Mouse (Mus musculus): Measurements from ENCODE around the gene Shbg. TPM values are rescaled to one million over a fixed set of nuclear protein-coding genes. Genes with fewer than 3 reads are reported as not detected.

The Shbg gene
- total RNA-seq, 2 experiments from 2014 or later = not detected

DNA sequence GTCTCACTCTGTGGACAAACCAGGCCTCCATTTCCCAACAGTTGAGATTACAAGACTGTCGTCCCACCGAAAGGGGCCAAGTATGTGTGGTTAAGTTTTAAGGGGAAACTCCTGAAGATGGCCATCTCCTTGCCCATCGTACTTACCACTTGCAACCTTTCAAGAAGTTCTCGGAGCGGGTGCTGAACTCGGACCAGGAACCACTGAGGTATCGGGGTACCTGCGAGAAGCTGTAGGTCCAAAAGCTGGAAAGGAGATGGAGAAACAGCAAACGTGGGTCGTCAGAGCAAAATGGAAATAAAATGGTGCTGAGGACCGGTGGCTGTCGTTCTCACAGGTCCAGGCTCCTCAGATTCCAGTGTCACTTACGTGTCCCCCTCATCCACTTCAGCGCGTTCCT, 39.4 kb downstream of the Shbg start:
- no peak for DNase-seq (ENCODE audit: extremely low spot score in 1 of 2, low spot score in 1 of 2)

DNA sequence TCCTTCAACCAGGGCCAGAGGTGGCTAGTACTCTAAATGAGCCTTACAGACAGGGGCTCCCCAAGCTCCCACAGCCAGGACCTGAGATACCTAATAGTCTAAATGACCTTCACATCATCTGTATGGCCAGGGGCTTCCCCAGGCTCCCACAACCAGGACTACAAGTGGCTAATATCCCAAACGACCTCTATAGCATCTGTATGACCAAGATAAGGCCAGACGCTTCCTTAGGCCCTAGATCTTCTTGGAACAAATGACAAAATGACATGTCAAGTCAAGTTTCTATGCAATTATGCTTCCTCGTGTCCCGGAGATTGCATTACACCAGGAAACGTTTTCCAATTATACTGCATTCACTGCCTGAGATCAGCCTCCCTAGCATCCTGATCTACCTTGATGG, 41.4 kb downstream of the Shbg start:
- DNase-seq (ENCODE audit: extremely low spot score in 1 of 2, low spot score in 1 of 2) = no peak

DNA sequence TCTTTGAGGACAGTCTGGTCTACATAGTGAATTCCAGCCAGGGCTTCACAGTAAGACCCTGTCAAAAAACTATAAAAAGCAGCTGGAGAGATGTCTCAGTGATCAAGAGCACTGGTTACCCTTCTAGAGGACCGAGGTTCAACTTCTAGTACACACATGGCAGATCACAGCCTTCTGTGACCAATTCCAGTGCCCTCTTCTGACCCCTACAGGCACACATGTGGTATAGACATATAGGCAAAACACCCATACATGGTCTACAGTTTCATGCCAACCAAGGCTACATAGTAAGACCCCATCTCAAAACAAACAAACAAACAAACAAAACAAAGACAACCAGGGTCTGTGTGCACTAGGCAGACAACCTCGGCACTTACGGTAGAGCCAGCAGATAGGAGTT, 42.5 kb downstream of the Shbg start:
- no peak for DNase-seq (ENCODE audit: extremely low spot score in 1 of 2, low spot score in 1 of 2)

DNA sequence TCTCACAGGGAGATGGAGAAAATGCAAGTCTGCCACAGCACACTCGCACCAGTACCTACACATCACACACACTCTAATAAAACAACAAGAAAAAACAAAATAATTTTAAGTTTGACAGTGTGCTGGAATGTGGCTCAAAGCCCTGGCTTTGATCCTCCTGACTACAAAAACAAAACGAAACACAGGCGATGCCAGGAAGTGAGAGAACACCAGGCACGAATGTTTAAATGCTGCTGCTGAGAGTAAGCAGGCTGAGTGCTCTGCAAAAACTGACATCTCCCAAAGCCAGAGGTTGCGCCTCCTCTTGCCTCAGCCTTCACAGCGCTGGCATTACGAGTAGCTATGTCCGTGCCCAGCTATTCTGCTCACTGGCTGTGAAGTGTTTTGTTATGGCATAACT, 52.6 kb downstream of the Shbg start:
- no peak for DNase-seq (ENCODE audit: extremely low spot score in 1 of 2, low spot score in 1 of 2)

Small RNAs within 50 kb of the gene (microRNA-seq; reads per million reads assigned to microRNA genes)
- gene Mir1934 (4.0 to 7.0 reads per million in 2 experiments), gene Mir467f (0 reads per million in 2 experiments)

Other genes starting within 250 kb of the Shbg start
- 100 to 1,000 TPM; 504 to 538 TPM for gene Chd3, start 248.5 kb downstream of the Shbg start, total RNA-seq (2021)
- 100 to 1,000 TPM; 100 to 116 TPM for gene Naa38, start 222.4 kb downstream of the Shbg start, total RNA-seq (2021)
- gene Cyb5d1, start 222.3 kb downstream of the Shbg start, total RNA-seq (2021) = 10 to 100 TPM; 40.8 to 43.6 TPM
- gene Tmem88, start 219.7 kb downstream of the Shbg start, total RNA-seq (2021) = 1 to 10 TPM; 2.5 TPM
- 10 to 100 TPM; 28.5 to 41.2 TPM for gene Kdm6b, start 204.2 kb downstream of the Shbg start, total RNA-seq (2021)
- gene Dnah2, start 68.8 kb downstream of the Shbg start, total RNA-seq (2021) = 1 to 10 TPM; 3.5 to 8.0 TPM
- gene Efnb3, start 57.7 kb downstream of the Shbg start, total RNA-seq (2021) = 100 to 1,000 TPM; 134 to 139 TPM
- 10 to 100 TPM; 11.7 to 12.5 TPM for gene Wrap53, start 37.6 kb downstream of the Shbg start, total RNA-seq (2021)
- 10 to 100 TPM; 24.3 to 29.8 TPM for gene Trp53, start 37.5 kb downstream of the Shbg start, total RNA-seq (2021)
- 100 to 1,000 TPM; 394 to 472 TPM for gene Atp1b2, start 12.0 kb downstream of the Shbg start, total RNA-seq (2021)
- 10 to 100 TPM; 15.5 to 15.8 TPM for gene Sat2, start 4.1 kb upstream of the Shbg start, total RNA-seq (2021)
- gene Fxr2, start 15.1 kb upstream of the Shbg start, total RNA-seq (2021) = 100 to 1,000 TPM; 124 to 131 TPM
- under 1 TPM in 1 of 2 experiments, not detected in 1; 0.59 TPM for gene Sox15, start 37.4 kb upstream of the Shbg start, total RNA-seq (2021)
- 10 to 100 TPM; 61.1 to 63.9 TPM for gene Mpdu1, start 44.7 kb upstream of the Shbg start, total RNA-seq (2021)
- 10 to 100 TPM; 15.1 to 15.7 TPM for gene Cd68, start 48.2 kb upstream of the Shbg start, total RNA-seq (2021)
- gene Eif4a1, start 54.5 kb upstream of the Shbg start, total RNA-seq (2021) = 100 to 1,000 TPM; 369 to 381 TPM
- gene Senp3, start 64.2 kb upstream of the Shbg start, total RNA-seq (2021) = 100 to 1,000 TPM in 1 of 2 experiments, 10 to 100 TPM in 1; 94.3 to 109 TPM
- gene Tnfsf13, start 67.9 kb upstream of the Shbg start, total RNA-seq (2021) = 1 to 10 TPM; 1.2 to 1.3 TPM
- gene Tnfsf12, start 77.9 kb upstream of the Shbg start, total RNA-seq (2021) = 1 to 10 TPM; 7.3 to 8.6 TPM
- gene Tnfsfm13, start 78.2 kb upstream of the Shbg start, total RNA-seq (2021) = 1 to 10 TPM; 1.3 to 1.4 TPM
- 10 to 100 TPM; 58.6 to 69.5 TPM for gene Polr2a, start 140.7 kb upstream of the Shbg start, total RNA-seq (2021)
- not detected for gene Slc35g3, start 144.1 kb upstream of the Shbg start, total RNA-seq (2021)
- 100 to 1,000 TPM; 110 to 118 TPM for gene Zbtb4, start 148.0 kb upstream of the Shbg start, total RNA-seq (2021)
- 1 to 10 TPM in 1 of 2 experiments, under 1 TPM in 1; 0.79 to 1.1 TPM for gene Chrnb1, start 178.0 kb upstream of the Shbg start, total RNA-seq (2021)
- 10 to 100 TPM; 28.3 to 33.3 TPM for gene Fgf11, start 184.0 kb upstream of the Shbg start, total RNA-seq (2021)
- gene Tmem102, start 187.7 kb upstream of the Shbg start, total RNA-seq (2021) = not detected
- not detected for gene Gm39566, start 197.4 kb upstream of the Shbg start, total RNA-seq (2021)
- gene Spem2, start 200.6 kb upstream of the Shbg start, total RNA-seq (2021) = not detected
- under 1 TPM; 0.34 to 0.73 TPM for gene Spem1, start 204.3 kb upstream of the Shbg start, total RNA-seq (2021)
- gene Nlgn2, start 219.9 kb upstream of the Shbg start, total RNA-seq (2021) = 100 to 1,000 TPM; 192 to 219 TPM
- gene Tmem256, start 220.6 kb upstream of the Shbg start, total RNA-seq (2021) = 100 to 1,000 TPM; 112 to 135 TPM
- gene Plscr3, start 228.5 kb upstream of the Shbg start, total RNA-seq (2021) = 10 to 100 TPM; 16.5 to 19.0 TPM
- gene Tnk1, start 240.8 kb upstream of the Shbg start, total RNA-seq (2021) = not detected

Data from layer of hippocampus, postnatal 25 days (tissue).